Mouse (Mus musculus): Measurements from ENCODE around the gene Selenop.

- TF ChIP-seq POLR2A (IDR thresholded peaks at IDR 0.05; ENCODE audit: control insufficient read depth, extremely low read depth, insufficient read depth, low read length, poor library complexity), result no peak
- no peak for TF ChIP-seq CTCF (IDR thresholded peaks at IDR 0.05; ENCODE audit: borderline replicate concordance, control insufficient read depth, extremely low read depth, insufficient read depth, low read length, poor library complexity)
Measured at GRCm38 (mm10) chr15:3231004-3231403, 37.3 kb upstream of the Selenop start.
